Mouse (Mus musculus) thymus, postnatal 14 days (tissue): ENCODE results near the gene Tmem63c.

ENCODE experiments used
- DNase-seq: peaks from one replicate; pipeline ENCODE4 v3.0.0; 2021

Gene Tmem63c

GRCm38 (mm10) chr12:87021040-87021439 is at the start of gene Tmem63c:
Tmem63c (plus strand) TSS chr12:87021340.
- DNase-seq: no peak

GRCm38 (mm10) chr12:86973216-86973615 is 47.9 kb upstream of the Tmem63c start:
- DNase-seq: no peak

GRCm38 (mm10) chr12:86973706-86974105 is 47.4 kb upstream of the Tmem63c start:
- no peak for DNase-seq

- DNase-seq: peak; percentile 77
These were observed 46.5 kb upstream of the Tmem63c start for GRCm38 (mm10) chr12:86974387-86975288.

- DNase-seq: no peak
These were observed 45.4 kb upstream of the Tmem63c start for GRCm38 (mm10) chr12:86975761-86976160.

GRCm38 (mm10) chr12:86976511-86977168 is 44.5 kb upstream of the Tmem63c start:
- no peak for DNase-seq

- DNase-seq: no peak
These were observed 43.3 kb upstream of the Tmem63c start for GRCm38 (mm10) chr12:86977833-86978232.

GRCm38 (mm10) chr12:86981180-86981579 is 40.0 kb upstream of the Tmem63c start:
- DNase-seq: no peak

GRCm38 (mm10) chr12:86983470-86984193 is 37.5 kb upstream of the Tmem63c start:
- DNase-seq: peak; percentile 52

- peak; percentile 14 for DNase-seq
These were observed 37.0 kb upstream of the Tmem63c start for GRCm38 (mm10) chr12:86984194-86984555.

- no peak for DNase-seq
These were observed 34.6 kb upstream of the Tmem63c start for GRCm38 (mm10) chr12:86986562-86986961.

GRCm38 (mm10) chr12:86988227-86988626 is 32.9 kb upstream of the Tmem63c start:
- DNase-seq: no peak

- DNase-seq: no peak
These were observed 31.8 kb upstream of the Tmem63c start for GRCm38 (mm10) chr12:86989378-86989777.

GRCm38 (mm10) chr12:86989890-86990754 is 31.0 kb upstream of the Tmem63c start, which contains the start of gene Zdhhc22:
Zdhhc22 (minus strand) TSS chr12:86990430.
- peak; percentile 7 for DNase-seq

GRCm38 (mm10) chr12:86990755-86991110 is 30.4 kb upstream of the Tmem63c start:
- no peak for DNase-seq

GRCm38 (mm10) chr12:86994166-86994565 is 27.0 kb upstream of the Tmem63c start:
- DNase-seq: no peak

GRCm38 (mm10) chr12:86994776-86995175 is 26.4 kb upstream of the Tmem63c start:
- DNase-seq: no peak

GRCm38 (mm10) chr12:86995931-86996330 is 25.2 kb upstream of the Tmem63c start:
- no peak for DNase-seq

GRCm38 (mm10) chr12:86998699-86999098 is 22.4 kb upstream of the Tmem63c start:
- DNase-seq: no peak

GRCm38 (mm10) chr12:86999283-86999820 is 21.8 kb upstream of the Tmem63c start:
- DNase-seq: no peak

- no peak for DNase-seq
These were observed 20.8 kb upstream of the Tmem63c start for GRCm38 (mm10) chr12:87000151-87000839.

- DNase-seq: no peak
These were observed 20.3 kb upstream of the Tmem63c start for GRCm38 (mm10) chr12:87000840-87001176.
